Mouse (Mus musculus): ENCODE results near the gene Stim2.

GRCm38 (mm10) chr5:53987496-53987895, 10.8 kb upstream of the Stim2 start:
- TF ChIP-seq ZNF384 (IDR thresholded peaks at IDR 0.05; ENCODE audit: low read depth, low read length) (no peak), POLR2A (IDR thresholded peaks at IDR 0.05; ENCODE audit: low read depth, low read length) (no peak), USF2 (conservative IDR thresholded peaks at IDR 0.05; ENCODE audit: low read depth, low read length) (no peak), CTCF (conservative IDR thresholded peaks at IDR 0.05 in 1 of 2, IDR thresholded peaks at IDR 0.05 in 1 of 2; ENCODE audit: low read depth in 2 of 2, low read length in 2 of 2) (no peak), SMC3 (IDR thresholded peaks at IDR 0.05; ENCODE audit: low read depth, low read length) (no peak), EP300 (IDR thresholded peaks at IDR 0.05; ENCODE audit: low read length) (no peak), MEF2A (IDR thresholded peaks at IDR 0.05; ENCODE audit: borderline replicate concordance, low read depth, low read length) (no peak), NRF1 (IDR thresholded peaks at IDR 0.05; ENCODE audit: low read depth, low read length) (no peak), JUND (conservative IDR thresholded peaks at IDR 0.05; ENCODE audit: low read depth, low read length) (no peak), TBP (conservative IDR thresholded peaks at IDR 0.05; ENCODE audit: low read depth, low read length) (no peak), ETS1 (conservative IDR thresholded peaks at IDR 0.05; ENCODE audit: low read depth, low read length) (no peak), USF1 (IDR thresholded peaks at IDR 0.05; ENCODE audit: low read depth, low read length) (no peak), MAFK (IDR thresholded peaks at IDR 0.05; ENCODE audit: insufficient replicate concordance, low read length) (no peak)

All from CH12.LX (cell line).